Mouse (Mus musculus) neural tube, embryonic 11.5 days (tissue): ENCODE measurements around the gene Cd300e. TPM values are rescaled to one million over a fixed set of nuclear protein-coding genes. Genes with fewer than 3 reads are reported as not detected.
A peak's percentile ranks its signal among the peaks of the same experiment; 100 is the strongest.

Experiments
- ATAC-seq: fragments of 200-750 bp; cut with Nextera tagmentation; 2 replicates; pipeline ENCODE4 v1.8.0; 2017; ENCODE audit warnings: moderate number of reproducible peaks, mild to moderate bottlenecking, moderate TSS enrichment, moderate library complexity; ENCODE audit not compliant: insufficient read depth, low FRiP score, low TSS enrichment
- DNase-seq: peaks from one replicate; pipeline ENCODE4 v3.0.0-alpha.2; 2015; ENCODE audit warnings: low spot score
- H3K27ac ChIP-seq: fragments of 300-500 bp; sonication (generic); 2 replicates; pipeline ENCODE4 v1.5.1; 2014; ENCODE audit warnings: low read depth, mild to moderate bottlenecking, low read length
- H3K27me3 ChIP-seq: fragments of 300-500 bp; sonication (generic); 2 replicates; pipeline ENCODE4 v1.6.1; 2014; ENCODE audit warnings: mild to moderate bottlenecking, low read length, mixed read lengths; ENCODE audit not compliant: control insufficient read depth, insufficient read depth
- H3K36me3 ChIP-seq: fragments of 300-500 bp; sonication (generic); 2 replicates; pipeline ENCODE4 v1.6.1; 2014; ENCODE audit warnings: mild to moderate bottlenecking, low read length, moderate library complexity, mixed read lengths; ENCODE audit not compliant: control insufficient read depth, insufficient read depth
- H3K4me1 ChIP-seq: fragments of 300-500 bp; sonication (generic); 2 replicates; pipeline ENCODE4 v1.6.1; 2014; ENCODE audit warnings: low read length, mixed read lengths; ENCODE audit not compliant: control insufficient read depth, insufficient read depth
- H3K4me2 ChIP-seq: fragments of 300-500 bp; sonication (generic); 2 replicates; pipeline ENCODE4 v1.6.1; 2014; ENCODE audit warnings: low read depth, mild to moderate bottlenecking, moderate library complexity
- H3K4me3 ChIP-seq: fragments of 300-500 bp; sonication (generic); 2 replicates; pipeline ENCODE4 v1.5.1; 2014; ENCODE audit warnings: low read depth, low read length
- H3K9ac ChIP-seq: fragments of 300-500 bp; sonication (generic); 2 replicates; pipeline ENCODE4 v1.6.1; 2014; ENCODE audit warnings: mild to moderate bottlenecking, low read length
- H3K9me3 ChIP-seq: fragments of 300-500 bp; sonication (generic); 2 replicates; pipeline ENCODE4 v1.6.1; 2016; ENCODE audit warnings: low read length; ENCODE audit not compliant: control insufficient read depth
- WGBS: fragments of 180-500 bp; shearing (Covaris S2); extraction: QIAGEN DNeasy Blood & Tissue Kit; methylation state at CpG from one replicate; pipeline ENCODE4 v1.1.7; 2014; 5-methylcytosine and 5-hydroxymethylcytosine counted together
- polyA plus RNA-seq: library from polyadenylated mRNA; unstranded; fragments of >200 nt; fragmentation: Nextera tagmentation; extraction: Ambion mirVana; gene quantifications from 2 replicates; pipeline ENCODE4 v1.2.1, GENCODE M21; 2014

The Cd300e gene
- polyA plus RNA-seq, 1 experiment from 2014 or later, result not detected

DNA sequence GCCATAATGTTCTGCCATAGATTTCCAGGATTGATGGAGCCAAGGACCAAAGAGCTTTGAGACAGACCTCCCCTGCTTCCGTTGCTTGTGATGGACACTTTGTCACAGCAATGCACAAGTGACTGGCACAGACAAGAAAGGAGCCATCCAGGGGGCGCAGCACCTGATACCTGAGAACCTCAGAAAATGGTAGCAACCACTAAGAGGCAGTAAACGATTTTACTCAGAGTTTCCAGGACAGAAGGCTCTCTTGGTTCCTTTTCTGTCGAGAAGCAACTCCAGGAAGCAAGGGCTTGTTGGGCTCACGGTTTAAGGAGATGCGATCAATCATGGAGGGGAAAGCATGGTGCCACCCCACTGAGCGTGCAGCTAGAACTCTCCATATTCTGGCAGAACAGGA lies 24.2 kb upstream of the Cd300e start:
- ATAC-seq, result no peak
- Histone ChIP-seq H3K4me2 (no peak overlapping the region), H3K36me3 (no peaks in the 10 kb centered on the region), H3K4me3 (no peak overlapping the region), H3K9me3 (no peaks in the 10 kb centered on the region), H3K27me3 (peaks cover 2% of the 10 kb centered on the region; the same call in 1 of the 2 replicates), H3K4me1 (no peaks in the 10 kb centered on the region), H3K27ac (no peak overlapping the region), H3K9ac (no peak overlapping the region)
- 57% methylated on average over 7 of the region's 7 CpGs for WGBS
- no peak for DNase-seq

DNA sequence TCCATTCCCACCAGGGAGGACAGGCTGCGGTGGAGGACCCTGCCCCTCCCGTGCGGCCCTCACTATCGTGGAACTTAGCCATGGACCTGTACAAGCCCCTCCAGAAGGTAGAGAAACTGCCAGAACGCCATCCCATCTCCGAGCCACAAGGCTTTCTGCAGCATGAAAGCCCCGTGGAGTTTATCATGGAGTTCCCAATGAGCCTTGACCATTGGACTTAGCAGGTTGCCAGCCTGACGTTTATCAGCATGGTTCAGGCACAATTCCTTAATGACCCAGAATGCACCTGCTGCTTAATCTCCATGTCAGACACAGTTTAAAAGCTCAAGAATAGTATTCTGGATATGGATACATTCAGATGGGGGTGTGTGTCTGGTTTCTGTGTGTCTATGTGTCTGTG lies 23.1 kb upstream of the Cd300e start:
- Histone ChIP-seq H3K4me2 (no peak overlapping the region), H3K9me3 (no peaks in the 10 kb centered on the region), H3K27me3 (no peaks in the 10 kb centered on the region), H3K36me3 (no peaks in the 10 kb centered on the region), H3K4me3 (no peak overlapping the region), H3K9ac (no peak overlapping the region), H3K4me1 (no peaks in the 10 kb centered on the region), H3K27ac (no peak overlapping the region; the same call in 1 of the 2 replicates)
- no peak for DNase-seq
- ATAC-seq, result no peak
- WGBS, result 59% methylated on average over 8 of the region's 8 CpGs

DNA sequence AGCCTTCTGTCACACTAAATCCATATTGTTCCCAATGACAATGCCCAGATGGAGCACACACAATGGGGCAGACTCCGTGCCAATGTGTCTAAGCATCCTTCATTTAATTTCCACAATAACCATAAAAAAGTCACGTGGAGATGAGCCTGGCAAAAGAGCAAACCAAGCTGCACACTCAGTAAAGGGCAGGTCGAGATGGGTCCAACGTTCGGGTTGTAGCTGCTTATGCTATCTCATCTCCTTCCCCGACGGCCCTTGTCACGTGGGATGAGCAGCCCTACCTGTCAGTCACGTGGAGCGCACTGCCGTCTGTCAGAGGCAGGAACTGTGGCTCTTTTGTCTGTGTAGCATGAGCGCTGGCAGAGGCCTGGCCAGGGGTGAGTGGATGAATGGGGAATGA lies 22.6 kb upstream of the Cd300e start:
- H3K27me3 ChIP-seq, result no peaks in the 10 kb centered on the region
- H3K27ac ChIP-seq, result no peak overlapping the region; the same call in 1 of the 2 replicates
- no peak overlapping the region for H3K4me3 ChIP-seq
- H3K9ac ChIP-seq, result no peak overlapping the region
- no peak overlapping the region for H3K4me2 ChIP-seq
- H3K36me3 ChIP-seq, result no peaks in the 10 kb centered on the region
- H3K4me1 ChIP-seq, result no peaks in the 10 kb centered on the region
- ATAC-seq, result no peak
- 39% methylated on average over 12 of the region's 12 CpGs for WGBS
- no peaks in the 10 kb centered on the region for H3K9me3 ChIP-seq
- DNase-seq, result no peak

DNA sequence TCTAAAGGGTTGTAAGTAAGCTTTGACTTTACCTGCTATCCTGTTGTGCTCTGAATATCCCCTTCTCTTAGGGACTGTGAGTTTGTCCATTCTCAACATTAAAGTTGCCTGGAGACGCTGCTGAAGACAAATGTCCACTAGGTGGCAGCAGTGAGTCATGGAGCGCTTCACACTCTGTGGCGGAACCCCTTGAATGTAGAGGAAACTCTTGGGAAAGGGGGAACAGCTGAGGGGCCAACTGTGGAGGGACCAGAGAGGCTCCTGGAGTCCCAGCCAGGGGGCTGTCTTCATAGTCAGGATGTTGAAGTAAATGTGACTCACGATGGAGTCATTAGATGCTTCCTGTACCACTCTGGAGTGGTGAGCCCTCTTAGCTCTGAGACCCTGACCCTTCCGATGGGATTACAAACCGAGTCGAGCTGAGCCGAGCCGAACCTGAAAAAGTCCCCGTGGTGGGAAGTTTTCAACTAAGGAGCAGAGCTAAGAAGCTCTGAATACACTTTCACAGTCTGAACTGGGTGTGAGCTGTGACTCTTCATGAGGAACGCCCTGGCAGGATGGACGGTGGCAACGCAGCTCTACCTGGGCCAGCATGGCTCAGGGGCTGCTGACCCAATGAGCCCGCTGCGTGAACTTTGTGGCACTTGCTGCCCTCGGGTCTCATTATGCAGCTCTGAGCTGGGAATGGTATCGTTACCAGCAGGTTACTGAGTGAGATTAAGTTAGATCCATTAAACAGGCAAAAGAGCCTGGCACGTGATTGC lies 21.6 kb upstream of the Cd300e start:
- no peaks in the 10 kb centered on the region for H3K9me3 ChIP-seq
- H3K9ac ChIP-seq, result no peak overlapping the region
- ATAC-seq (no peak), DNase-seq (peak; percentile 79)
- no peaks in the 10 kb centered on the region for H3K4me1 ChIP-seq
- H3K4me3 ChIP-seq, result no peak overlapping the region
- no peaks in the 10 kb centered on the region for H3K36me3 ChIP-seq
- WGBS, result 50% methylated on average over 18 of the region's 18 CpGs
- no peak overlapping the region for H3K27ac ChIP-seq
- no peak overlapping the region for H3K4me2 ChIP-seq
- no peaks in the 10 kb centered on the region for H3K27me3 ChIP-seq

DNA sequence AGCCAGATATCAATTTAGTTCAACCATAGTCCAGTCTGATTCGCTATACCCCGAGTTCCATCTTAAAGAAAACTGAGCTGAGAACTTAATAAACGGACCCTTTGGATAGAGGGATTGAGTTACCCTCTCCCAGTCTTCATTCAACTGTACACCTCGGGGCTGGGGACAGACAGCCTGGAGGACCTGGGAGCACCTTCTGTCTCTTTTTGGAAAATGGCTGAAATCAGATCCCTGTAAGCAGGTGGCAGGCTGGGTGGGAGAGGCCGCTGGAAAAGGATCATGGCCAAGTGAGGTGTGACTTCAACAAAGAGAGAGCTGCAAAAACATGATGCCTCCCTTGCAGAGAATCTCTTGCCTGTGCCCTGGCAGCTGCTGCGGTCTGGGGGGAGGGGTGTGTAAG lies 20.2 kb upstream of the Cd300e start:
- Histone ChIP-seq H3K9me3 (no peaks in the 10 kb centered on the region), H3K36me3 (no peaks in the 10 kb centered on the region), H3K27me3 (no peaks in the 10 kb centered on the region), H3K9ac (no peak overlapping the region), H3K4me2 (no peak overlapping the region), H3K4me3 (no peak overlapping the region), H3K27ac (no peak overlapping the region), H3K4me1 (no peaks in the 10 kb centered on the region)
- no peak for ATAC-seq
- WGBS, result 71% methylated on average over 6 of the region's 6 CpGs
- no peak for DNase-seq

GRCm38 (mm10) chr11:115081373-115081772 lies 19.4 kb upstream of the Cd300e start:
- Histone ChIP-seq H3K27me3 (no peaks in the 10 kb centered on the region), H3K9me3 (no peaks in the 10 kb centered on the region), H3K4me2 (no peak overlapping the region), H3K4me3 (no peak overlapping the region), H3K4me1 (no peaks in the 10 kb centered on the region), H3K36me3 (no peaks in the 10 kb centered on the region), H3K9ac (no peak overlapping the region), H3K27ac (no peak overlapping the region)
- DNase-seq (no peak), ATAC-seq (no peak)
- WGBS, result 65% methylated on average over 3 of the region's 3 CpGs

GRCm38 (mm10) chr11:115080886-115081285 lies 18.9 kb upstream of the Cd300e start:
- Histone ChIP-seq H3K27ac (no peak overlapping the region), H3K4me3 (no peak overlapping the region), H3K36me3 (no peaks in the 10 kb centered on the region), H3K4me2 (no peak overlapping the region), H3K9me3 (no peaks in the 10 kb centered on the region), H3K4me1 (no peaks in the 10 kb centered on the region), H3K27me3 (no peaks in the 10 kb centered on the region), H3K9ac (no peak overlapping the region)
- DNase-seq (peak; percentile 68), ATAC-seq (no peak)
- WGBS, result 32% methylated on average over 13 of the region's 13 CpGs

GRCm38 (mm10) chr11:115078680-115079079 lies 16.7 kb upstream of the Cd300e start:
- Histone ChIP-seq H3K27me3 (no peaks in the 10 kb centered on the region), H3K4me2 (no peak overlapping the region), H3K4me1 (no peaks in the 10 kb centered on the region), H3K9ac (no peak overlapping the region), H3K4me3 (no peak overlapping the region), H3K9me3 (no peaks in the 10 kb centered on the region), H3K27ac (no peak overlapping the region), H3K36me3 (no peaks in the 10 kb centered on the region)
- no peak for DNase-seq
- no peak for ATAC-seq
- 85% methylated on average over 5 of the region's 5 CpGs for WGBS

DNA sequence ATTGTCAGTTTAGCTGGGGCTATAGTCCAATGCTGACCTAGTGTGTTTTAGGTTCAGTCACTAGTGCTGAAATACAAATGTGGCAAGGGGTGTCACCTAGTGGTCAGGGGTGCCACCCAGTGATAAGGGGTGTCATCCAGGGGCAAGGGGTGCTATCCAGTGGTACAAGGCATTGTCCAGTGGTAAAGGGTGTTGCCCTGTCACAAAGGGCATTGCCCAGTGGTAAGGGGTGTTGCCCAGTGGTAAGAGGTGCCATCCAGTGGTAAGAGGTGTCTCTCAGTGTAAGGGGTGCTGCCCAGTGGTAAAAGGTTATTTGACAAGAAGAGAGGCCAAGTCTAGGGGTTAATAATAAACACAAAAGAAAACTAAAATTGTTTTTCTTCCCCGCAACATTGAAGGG lies 15.5 kb upstream of the Cd300e start:
- no peak overlapping the region for H3K27ac ChIP-seq
- ATAC-seq, result no peak
- no peaks in the 10 kb centered on the region for H3K36me3 ChIP-seq
- no peak overlapping the region for H3K9ac ChIP-seq
- WGBS, result 96% methylated on average over 1 of the region's 1 CpGs
- H3K4me3 ChIP-seq, result no peak overlapping the region
- H3K27me3 ChIP-seq, result no peaks in the 10 kb centered on the region; the same call in 1 of the 2 replicates
- DNase-seq, result no peak
- no peaks in the 10 kb centered on the region for H3K9me3 ChIP-seq
- no peaks in the 10 kb centered on the region for H3K4me1 ChIP-seq
- H3K4me2 ChIP-seq, result no peak overlapping the region
